Mouse (Mus musculus): Measurements from ENCODE around the gene 1700010I14Rik. TPM values are rescaled to one million over a fixed set of nuclear protein-coding genes. Genes with fewer than 3 reads are reported as not detected.
A peak's percentile ranks its signal among the peaks of the same experiment; 100 is the strongest.

Gene 1700010I14Rik
- total RNA-seq (2021), result 1 to 10 TPM in 1 of 2 experiments, under 1 TPM in 1; 0.94 to 1.6 TPM

- intact Hi-C loops (cut with DNase I), result no loop called here
- DNase-seq (ENCODE audit: low spot score in 2 of 2), result peak; percentile 77 to 79
These were observed at the start of gene 1700010I14Rik for GRCm38 (mm10) chr17:8988119-8988807. Gene 1700010I14Rik, plus strand, starts transcription at chr17:8988333.

- intact Hi-C loops (cut with DNase I), result no loop called here
- no peak for DNase-seq (ENCODE audit: low spot score in 2 of 2)
These were observed 36.5 kb upstream of the 1700010I14Rik start for GRCm38 (mm10) chr17:8951588-8951987.

DNA sequence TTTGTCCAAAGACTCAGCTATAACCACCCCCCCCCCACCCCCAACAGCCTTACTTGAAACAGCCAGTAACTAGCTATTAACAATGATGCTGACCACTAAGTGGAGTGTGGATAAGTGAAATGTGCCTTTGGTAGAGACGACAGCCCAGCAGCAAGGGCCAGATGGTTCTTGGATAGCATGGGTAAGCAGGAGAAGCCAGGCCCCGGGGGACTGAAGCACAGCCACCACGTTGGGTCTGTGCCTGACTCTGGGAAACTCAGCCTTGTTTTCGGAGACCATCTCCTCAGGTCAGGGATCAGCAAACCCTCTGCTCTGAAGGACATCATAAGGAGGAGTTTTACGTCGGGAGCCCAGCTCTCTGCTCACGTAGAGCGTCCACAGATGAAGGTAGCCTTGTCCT, 35.2 kb upstream of the 1700010I14Rik start:
- no peak for DNase-seq (ENCODE audit: low spot score in 2 of 2)
- intact Hi-C loops (cut with DNase I), result no loop called here

GRCm38 (mm10) chr17:8958125-8958524, 30.0 kb upstream of the 1700010I14Rik start:
- intact Hi-C loops (cut with DNase I), result no loop called here
- no peak for DNase-seq (ENCODE audit: low spot score in 2 of 2)

DNA sequence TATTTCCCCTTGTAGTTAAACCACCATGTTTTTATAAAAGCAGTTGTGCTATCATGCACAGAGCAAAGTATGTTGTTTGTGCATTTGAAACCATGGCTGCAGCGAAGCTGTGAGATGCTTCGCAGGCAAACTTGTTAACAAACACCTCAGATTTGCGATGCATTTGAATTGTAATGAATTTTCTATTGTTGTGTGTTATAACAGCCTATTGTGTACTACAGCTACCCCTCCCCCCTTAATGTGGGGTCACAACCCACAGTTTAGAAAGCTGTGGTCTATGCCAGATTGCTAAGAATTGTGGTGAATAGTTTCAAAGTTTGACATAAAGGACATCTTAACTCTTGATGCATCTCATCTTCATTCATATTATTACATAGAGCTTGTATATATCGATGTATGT, 27.7 kb upstream of the 1700010I14Rik start:
- no peak for DNase-seq (ENCODE audit: low spot score in 2 of 2)
- intact Hi-C loops (cut with DNase I), result no loop called here

- intact Hi-C loops (cut with DNase I), result no loop called here
- DNase-seq (ENCODE audit: low spot score in 2 of 2), result no peak
These were observed 27.0 kb upstream of the 1700010I14Rik start for GRCm38 (mm10) chr17:8961097-8961496.

GRCm38 (mm10) chr17:8961644-8962043, 26.5 kb upstream of the 1700010I14Rik start:
- intact Hi-C loops (cut with DNase I), result no loop called here
- no peak for DNase-seq (ENCODE audit: low spot score in 2 of 2)

- intact Hi-C loops (cut with DNase I), result no loop called here
- DNase-seq (ENCODE audit: low spot score in 2 of 2), result no peak
These were observed 23.0 kb upstream of the 1700010I14Rik start for GRCm38 (mm10) chr17:8965177-8965576.

DNA sequence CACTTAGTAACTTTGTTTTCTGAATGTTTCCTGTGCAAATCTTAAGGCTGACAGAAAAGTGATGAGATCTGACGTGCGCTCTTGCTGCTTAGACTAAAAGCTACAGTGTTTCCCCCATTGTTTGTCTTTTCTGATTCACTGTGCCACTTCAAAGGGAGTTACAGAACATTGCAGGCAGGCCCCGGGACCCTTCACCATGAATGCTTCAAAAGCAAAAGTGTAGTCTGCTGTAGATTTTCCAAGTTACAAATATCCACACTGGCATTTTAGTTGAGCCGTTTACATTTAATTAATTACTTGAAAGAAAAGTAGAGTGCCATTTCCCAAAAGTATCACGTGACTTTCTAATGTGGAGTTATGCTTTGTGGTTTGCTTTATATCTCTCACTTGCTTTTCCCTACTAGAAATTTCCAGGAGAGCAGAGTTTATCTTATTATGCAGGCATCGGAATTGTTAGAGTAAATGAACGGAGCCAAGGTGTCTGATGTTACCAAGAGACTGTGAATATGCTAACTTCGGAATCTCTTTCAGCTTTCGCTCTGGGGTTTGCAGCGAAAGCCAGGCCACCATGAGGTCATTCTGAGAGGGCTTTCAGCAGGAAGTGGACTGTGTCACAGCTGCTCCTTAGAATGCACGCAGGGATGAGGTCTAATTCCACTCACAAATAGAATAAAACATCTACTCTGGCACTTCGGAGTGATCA, 15.8 kb upstream of the 1700010I14Rik start:
- no peak for DNase-seq (ENCODE audit: low spot score in 2 of 2)
- intact Hi-C loops (cut with DNase I), result no loop called here

DNA sequence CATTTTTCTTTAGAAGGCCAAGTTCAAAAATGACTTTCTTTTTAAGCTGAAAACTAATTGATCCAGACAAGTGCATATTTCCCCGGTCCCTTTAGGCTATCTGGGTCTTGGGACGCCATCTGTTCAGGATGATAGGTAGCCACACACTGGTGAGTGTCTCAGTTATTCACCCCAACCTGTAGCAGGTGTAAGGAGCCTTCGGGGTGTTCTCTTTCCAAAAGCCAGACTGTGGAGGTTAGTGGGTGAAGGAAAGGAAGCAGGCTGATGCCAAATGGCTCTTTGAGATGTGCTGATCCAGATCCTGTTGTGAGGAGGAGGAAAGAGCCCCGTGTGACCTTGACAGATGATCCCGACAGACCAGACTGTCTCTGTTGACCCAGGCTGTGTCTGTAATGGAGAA, 14.8 kb upstream of the 1700010I14Rik start:
- DNase-seq (ENCODE audit: low spot score in 2 of 2), result no peak
- intact Hi-C loops (cut with DNase I), result no loop called here

- DNase-seq (ENCODE audit: low spot score in 2 of 2), result no peak
- intact Hi-C loops (cut with DNase I), result no loop called here
These were observed 13.7 kb upstream of the 1700010I14Rik start for GRCm38 (mm10) chr17:8974423-8974822.

GRCm38 (mm10) chr17:8974823-8975397, 13.2 kb upstream of the 1700010I14Rik start:
- intact Hi-C loops (cut with DNase I), result no loop called here
- DNase-seq (ENCODE audit: low spot score in 2 of 2), result no peak

DNA sequence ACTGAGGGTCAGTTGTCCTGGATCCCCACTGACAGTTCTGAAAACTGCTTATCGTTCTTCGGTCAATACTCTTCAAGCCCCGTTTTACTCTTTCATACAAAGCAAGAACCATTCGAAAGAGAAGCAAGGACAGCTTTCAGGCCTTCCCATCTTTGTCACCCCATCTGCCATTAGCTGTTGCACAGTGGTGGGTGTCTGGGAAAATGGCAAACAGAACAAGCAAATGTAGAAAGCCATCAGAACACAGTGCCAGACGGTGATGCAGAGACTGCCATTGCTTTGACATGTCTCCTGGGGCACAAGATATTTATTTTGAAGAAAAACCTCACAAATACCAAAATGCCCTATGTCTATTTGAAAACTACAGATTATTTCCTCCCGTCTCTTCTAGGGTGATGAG, 11.4 kb upstream of the 1700010I14Rik start:
- DNase-seq (ENCODE audit: low spot score in 2 of 2), result no peak
- intact Hi-C loops (cut with DNase I), result no loop called here

- intact Hi-C loops (cut with DNase I), result no loop called here
- no peak for DNase-seq (ENCODE audit: low spot score in 2 of 2)
These were observed 10.9 kb upstream of the 1700010I14Rik start for GRCm38 (mm10) chr17:8977271-8977670.

DNA sequence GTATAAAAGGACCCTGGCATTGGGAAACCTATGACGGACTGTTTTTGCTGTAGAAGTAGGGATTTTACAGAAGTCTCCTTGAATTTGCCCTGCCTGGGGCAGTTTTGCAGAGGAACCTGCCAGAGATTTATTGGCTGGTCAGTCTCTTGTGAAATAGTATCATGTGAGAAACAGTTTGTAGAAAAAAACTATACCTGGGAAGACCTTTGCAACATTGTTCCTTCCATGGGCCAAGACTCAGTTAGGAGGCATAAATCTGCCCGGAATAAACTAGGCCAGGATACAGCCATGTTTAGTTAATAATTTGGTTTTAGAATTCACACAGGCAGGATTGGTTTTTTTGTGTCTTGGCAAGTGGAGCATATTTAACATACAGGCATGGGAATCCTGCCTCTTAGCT, 4.6 kb upstream of the 1700010I14Rik start:
- intact Hi-C loops (cut with DNase I), result no loop called here
- no peak for DNase-seq (ENCODE audit: low spot score in 2 of 2)

GRCm38 (mm10) chr17:8985714-8986113, 2.4 kb upstream of the 1700010I14Rik start:
- DNase-seq (ENCODE audit: low spot score in 2 of 2), result no peak
- intact Hi-C loops (cut with DNase I), result no loop called here

GRCm38 (mm10) chr17:8986551-8986950, 1.6 kb upstream of the 1700010I14Rik start:
- DNase-seq (ENCODE audit: low spot score in 2 of 2), result peak; percentile 47 to 53
- intact Hi-C loops (cut with DNase I), result no loop called here

DNA sequence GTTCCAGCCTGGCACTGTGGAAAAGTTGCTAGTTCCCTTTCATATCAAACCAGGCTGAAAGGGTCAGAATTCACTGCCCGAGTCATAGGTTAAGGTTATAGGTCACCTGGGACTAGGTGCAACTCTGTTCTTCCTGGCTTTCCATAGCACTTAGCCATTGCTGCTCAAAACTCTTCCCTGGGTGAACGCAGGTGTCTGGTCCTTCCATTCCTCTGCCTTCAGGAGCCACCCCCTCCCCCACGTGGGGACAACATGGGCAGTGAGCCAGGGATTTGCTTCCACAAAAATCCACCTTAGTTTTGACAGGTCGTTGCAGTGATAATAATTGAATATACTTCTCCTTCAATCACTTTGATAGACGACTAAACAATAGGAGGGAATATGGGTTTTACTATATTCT, 764 bp upstream of the 1700010I14Rik start:
- DNase-seq (ENCODE audit: low spot score in 2 of 2), result no peak
- intact Hi-C loops (cut with DNase I), result no loop called here

DNA sequence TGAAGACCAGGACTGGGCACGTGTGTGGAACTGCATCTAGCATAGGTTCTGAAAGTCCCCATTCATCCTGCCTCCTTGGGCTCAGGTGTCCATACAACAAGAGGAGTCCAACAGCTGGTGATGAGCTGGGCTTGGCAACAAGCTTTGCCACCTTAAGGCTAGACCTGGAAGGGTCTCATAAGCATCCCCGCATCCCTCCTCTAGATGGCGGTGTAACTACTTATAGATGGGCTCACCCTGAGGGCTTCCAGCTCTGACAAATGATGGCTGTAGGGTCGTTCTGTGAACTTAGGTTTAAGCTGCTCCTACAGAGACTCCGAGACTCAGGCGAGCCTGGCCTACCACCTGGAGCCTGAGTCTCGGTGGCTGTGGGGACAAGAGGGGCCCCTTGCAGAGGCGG, 3.0 kb downstream of the 1700010I14Rik start:
- DNase-seq (ENCODE audit: low spot score in 2 of 2), result no peak
- intact Hi-C loops (cut with DNase I), result no loop called here

DNA sequence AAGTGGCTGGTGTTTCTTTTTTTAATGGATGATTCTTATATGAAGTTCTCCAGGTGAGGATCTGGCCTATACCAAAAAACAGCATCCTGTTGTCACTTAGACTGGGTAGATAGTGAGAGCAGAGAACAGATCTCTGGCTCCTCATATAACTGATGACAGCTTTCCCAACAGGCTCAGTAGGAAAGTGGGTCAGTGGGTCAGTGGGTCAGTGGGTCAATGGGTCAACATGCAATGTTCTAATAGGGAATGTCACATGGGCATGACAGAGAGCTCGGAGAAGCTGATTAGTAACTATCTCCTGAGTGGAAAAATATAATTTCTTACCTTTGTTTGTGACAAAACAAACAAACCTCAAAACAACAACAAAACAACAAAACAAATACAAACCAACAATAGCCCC, 7.2 kb downstream of the 1700010I14Rik start:
- intact Hi-C loops (cut with DNase I), result no loop called here
- DNase-seq (ENCODE audit: low spot score in 2 of 2), result no peak

GRCm38 (mm10) chr17:9002438-9002837, 14.3 kb downstream of the 1700010I14Rik start:
- peak; percentile 41 to 44 for DNase-seq (ENCODE audit: low spot score in 2 of 2)
- intact Hi-C loops (cut with DNase I), result no loop called here
